Mouse (Mus musculus) heart, postnatal 0 days (tissue): ENCODE results near the gene Asap2. TPM values are rescaled to one million over a fixed set of nuclear protein-coding genes. Genes with fewer than 3 reads are reported as not detected.
A peak's percentile ranks its signal among the peaks of the same experiment; 100 is the strongest.
"Not testable (repeated sequence)": the region's sequence is repeated elsewhere in the genome, so short reads cannot be mapped to it uniquely, and the experiment has no call there.

ENCODE experiments used
- ATAC-seq: fragments of 200-750 bp; cut with Nextera tagmentation; 2 replicates; pipeline ENCODE4 v1.8.0; 2017; ENCODE audit warnings: low read depth, moderate number of reproducible peaks, moderate library complexity; ENCODE audit not compliant: insufficient read depth
- DNase-seq: peaks from one replicate; pipeline ENCODE4 v3.0.0-alpha.2; 2016; ENCODE audit warnings: low spot score
- H3K27ac ChIP-seq: fragments of 300-500 bp; sonication (generic); 2 replicates; pipeline ENCODE4 v1.5.1; 2014; ENCODE audit warnings: low read depth, mild to moderate bottlenecking
- H3K27me3 ChIP-seq: fragments of 300-500 bp; sonication (generic); 2 replicates; pipeline ENCODE4 v1.6.1; 2014; ENCODE audit warnings: low read length, mixed read lengths; ENCODE audit not compliant: control insufficient read depth, insufficient read depth
- H3K36me3 ChIP-seq: fragments of 300-500 bp; sonication (generic); replicated peaks from 2 replicates; pipeline ENCODE4 v1.6.1; 2014; ENCODE audit warnings: low read length, mixed read lengths; ENCODE audit not compliant: control insufficient read depth, insufficient read depth
- H3K4me1 ChIP-seq: fragments of 300-500 bp; sonication (generic); 2 replicates; pipeline ENCODE4 v1.6.1; 2014; ENCODE audit warnings: antibody characterized with exemption; ENCODE audit not compliant: control insufficient read depth, insufficient read depth
- H3K4me2 ChIP-seq: fragments of 300-500 bp; sonication (generic); 2 replicates; pipeline ENCODE4 v1.6.1; 2014; ENCODE audit warnings: low read depth, mild to moderate bottlenecking, low read length, moderate library complexity
- H3K4me3 ChIP-seq: fragments of 300-500 bp; sonication (generic); 2 replicates; pipeline ENCODE4 v1.5.1; 2014; ENCODE audit warnings: low read depth, low read length
- H3K9ac ChIP-seq: fragments of 300-500 bp; sonication (generic); replicated peaks from 2 replicates; pipeline ENCODE4 v1.6.1; 2014; ENCODE audit warnings: low read depth, low read length, mixed read lengths
- H3K9me3 ChIP-seq: fragments of 300-500 bp; sonication (generic); replicated peaks from 2 replicates; pipeline ENCODE4 v1.6.1; 2016; ENCODE audit warnings: low read length; ENCODE audit not compliant: control insufficient read depth
- CTCF ChIP-seq: IDR thresholded peaks from 2 replicates; pipeline ENCODE4 v1.5.1; 2016; ENCODE audit warnings: antibody characterized with exemption, control low read depth, low read depth
- EP300 ChIP-seq: IDR thresholded peaks from 2 replicates; pipeline ENCODE4 v1.6.1; 2016; ENCODE audit warnings: antibody characterized with exemption, low read depth
- WGBS: fragments of 180-500 bp; shearing (Covaris S2); extraction: QIAGEN DNeasy Blood & Tissue Kit; methylation state at CpG from one replicate; pipeline ENCODE4 v1.1.7; 2014; 5-methylcytosine and 5-hydroxymethylcytosine counted together
- polyA plus RNA-seq: library from polyadenylated mRNA; unstranded; fragments of >200 nt; fragmentation: Nextera tagmentation; extraction: Ambion mirVana; gene quantifications from 2 replicates; pipeline ENCODE4 v1.2.1, GENCODE M21; 2015
- total RNA-seq: library from RNA; depleted of rRNA; stranded (reverse); fragments of >200 nt; gene quantifications from 2 replicates; pipeline ENCODE4 v1.2.3, GENCODE M21; 2014; ENCODE audit warnings: low replicate concordance

Gene Asap2
- total and polyA plus RNA-seq, 2 experiments from 2014 or later: 4.1 to 9.6 TPM

GRCm38 (mm10) chr12:21097806-21098325 is 107.6 kb downstream of the Asap2 start:
- not testable (repeated sequence) for H3K4me3 ChIP-seq, H3K4me1 ChIP-seq, H3K9me3 ChIP-seq, H3K9ac ChIP-seq, H3K27me3 ChIP-seq, H3K27ac ChIP-seq, DNase-seq, H3K36me3 ChIP-seq, ATAC-seq, H3K4me2 ChIP-seq
- 43% methylated on average over 3 of the region's 3 CpGs for WGBS

GRCm38 (mm10) chr12:21111116-21111475 is 120.8 kb downstream of the Asap2 start:
- WGBS: 3% methylated on average over 8 of the region's 8 CpGs
- peak overlapping the region; percentile 31; the same call in 1 of the 2 replicates for H3K27ac ChIP-seq
- peak; percentile 68 for ATAC-seq
- H3K9ac ChIP-seq: peak overlapping the region; percentile 74; the same call in 1 of the 2 replicates
- not testable (repeated sequence) for H3K9me3 ChIP-seq, H3K36me3 ChIP-seq, H3K4me1 ChIP-seq, H3K27me3 ChIP-seq, DNase-seq
- H3K4me2 ChIP-seq: peak overlapping the region; percentile 73
- TF ChIP-seq CTCF: peak; percentile 62
- peak overlapping the region; percentile 83 for H3K4me3 ChIP-seq

GRCm38 (mm10) chr12:21111476-21112452 is 121.5 kb downstream of the Asap2 start:
- Histone ChIP-seq H3K9ac (peak overlapping the region; percentile 74), H3K9me3 (no peaks in the 10 kb centered on the region), H3K4me1 (no peaks in the 10 kb centered on the region), H3K4me3 (peak overlapping the region; percentile 83), H3K36me3 (no peaks in the 10 kb centered on the region), H3K27ac (peak overlapping the region; percentile 76), H3K27me3 (no peaks in the 10 kb centered on the region), H3K4me2 (peak overlapping the region; percentile 73)
- no peak for TF ChIP-seq CTCF
- TF ChIP-seq EP300: no peak
- ATAC-seq (peak; percentile 99), DNase-seq (peak; percentile 85)
- under 1% methylated on average over 68 of the region's 118 CpGs for WGBS

GRCm38 (mm10) chr12:21112453-21112857 is 122.2 kb downstream of the Asap2 start:
- H3K4me1 ChIP-seq: no peaks in the 10 kb centered on the region
- TF ChIP-seq EP300: no peak
- TF ChIP-seq CTCF: peak; percentile 60
- peak overlapping the region; percentile 83 for H3K4me3 ChIP-seq
- no peaks in the 10 kb centered on the region for H3K36me3 ChIP-seq
- DNase-seq (peak; percentile 51), ATAC-seq (no peak)
- under 1% methylated on average over 17 of the region's 17 CpGs for WGBS
- H3K9me3 ChIP-seq: no peaks in the 10 kb centered on the region
- peak overlapping the region; percentile 73 for H3K4me2 ChIP-seq
- H3K27me3 ChIP-seq: no peaks in the 10 kb centered on the region
- H3K27ac ChIP-seq: peak overlapping the region; percentile 76
- H3K9ac ChIP-seq: peak overlapping the region; percentile 74

DNA sequence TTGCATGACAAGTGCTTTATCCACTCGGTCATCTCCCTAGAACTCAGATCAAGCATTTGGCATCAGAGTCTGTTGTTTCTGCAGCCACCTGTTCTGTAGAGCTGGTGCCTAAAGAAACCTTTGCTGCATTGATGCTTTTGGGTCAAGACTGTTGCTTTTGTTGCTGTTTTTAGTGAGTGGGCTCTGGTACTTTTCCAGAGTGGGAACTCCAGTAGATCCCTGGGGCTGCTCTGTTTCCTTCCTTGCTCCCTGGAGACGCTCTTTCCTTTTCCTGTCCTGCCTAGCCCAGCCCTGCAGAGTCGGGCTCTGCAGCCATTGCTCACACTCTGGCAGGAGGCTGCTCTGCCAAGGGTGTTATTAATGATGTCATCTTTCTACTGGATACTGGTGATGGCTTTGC is 129.2 kb downstream of the Asap2 start:
- H3K9me3 ChIP-seq: no peaks in the 10 kb centered on the region
- no peaks in the 10 kb centered on the region for H3K27me3 ChIP-seq
- peak overlapping the region; percentile 56 for H3K27ac ChIP-seq
- H3K4me2 ChIP-seq: 0 out of 2 replicates have a peak overlapping the region, but pooled peaks have one; percentile 13
- DNase-seq (peak; percentile 57), ATAC-seq (peak; percentile 83)
- H3K4me1 ChIP-seq: peaks cover 15% of the 10 kb centered on the region; the same call in 1 of the 2 replicates
- WGBS: 42% methylated on average over 3 of the region's 3 CpGs
- no peak overlapping the region for H3K9ac ChIP-seq
- TF ChIP-seq EP300 (peak; percentile 50; the same call in 1 of the 2 replicates), CTCF (no peak)
- H3K36me3 ChIP-seq: no peaks in the 10 kb centered on the region
- no peak overlapping the region for H3K4me3 ChIP-seq
